Mouse (Mus musculus) midbrain, embryonic 10.5 days (tissue): ENCODE measurements around the gene Lime1. TPM values are rescaled to one million over a fixed set of nuclear protein-coding genes. Genes with fewer than 3 reads are reported as not detected.

Experiments
- DNase-seq: peaks from one replicate; pipeline ENCODE4 v3.0.0-alpha.2; 2017; ENCODE audit warnings: low spot score
- H3K27ac ChIP-seq: fragments of 300-500 bp; sonication (generic); replicated peaks from 2 replicates; pipeline ENCODE4 v1.5.1; 2016; ENCODE audit warnings: mild to moderate bottlenecking
- H3K27me3 ChIP-seq: fragments of 300-500 bp; sonication (generic); 2 replicates; pipeline ENCODE4 v1.6.1; 2016; ENCODE audit warnings: low read depth, mild to moderate bottlenecking; ENCODE audit not compliant: poor library complexity, severe bottlenecking
- H3K36me3 ChIP-seq: fragments of 300-500 bp; sonication (generic); 2 replicates; pipeline ENCODE4 v1.6.1; 2016; ENCODE audit warnings: mild to moderate bottlenecking, moderate library complexity
- H3K4me1 ChIP-seq: fragments of 300-500 bp; sonication (generic); 2 replicates; pipeline ENCODE4 v1.6.1; 2016
- H3K4me3 ChIP-seq: fragments of 300-500 bp; sonication (generic); 2 replicates; pipeline ENCODE4 v1.5.1; 2016; ENCODE audit warnings: mild to moderate bottlenecking, moderate library complexity
- H3K9me3 ChIP-seq: fragments of 300-500 bp; sonication (generic); replicated peaks from 2 replicates; pipeline ENCODE4 v1.6.1; 2016; ENCODE audit warnings: mild to moderate bottlenecking
- WGBS: fragments of 180-500 bp; shearing (Covaris S2); methylation state at CpG from one replicate; pipeline ENCODE4 v1.1.7; 2016; 5-methylcytosine and 5-hydroxymethylcytosine counted together
- polyA plus RNA-seq: library from polyadenylated mRNA; unstranded; fragments of >200 nt; fragmentation: Nextera tagmentation; extraction: Ambion mirVana; gene quantifications from 2 replicates; pipeline ENCODE4 v1.2.1, GENCODE M21; 2016

Gene Lime1
- polyA plus RNA-seq, 1 experiment from 2014 or later, result 26.0 TPM

GRCm38 (mm10) chr2:181397207-181397761, 17.4 kb downstream of the Lime1 start:
- H3K9me3 ChIP-seq, result no peaks in the 10 kb centered on the region
- no peak overlapping the region for H3K27ac ChIP-seq
- no peaks in the 10 kb centered on the region for H3K27me3 ChIP-seq
- H3K4me1 ChIP-seq, result peaks cover 6% of the 10 kb centered on the region; the same call in 1 of the 2 replicates
- no peak overlapping the region for H3K4me3 ChIP-seq
- peaks cover 17% of the 10 kb centered on the region for H3K36me3 ChIP-seq
- WGBS, result 87% methylated on average over 5 of the region's 5 CpGs
- DNase-seq, result no peak

- WGBS, result 28% methylated on average over 1 of the region's 1 CpGs
- H3K27ac ChIP-seq, result no peak overlapping the region
- DNase-seq, result no peak
Measured at GRCm38 (mm10) chr2:181401497-181401896, 21.6 kb downstream of the Lime1 start.

DNA sequence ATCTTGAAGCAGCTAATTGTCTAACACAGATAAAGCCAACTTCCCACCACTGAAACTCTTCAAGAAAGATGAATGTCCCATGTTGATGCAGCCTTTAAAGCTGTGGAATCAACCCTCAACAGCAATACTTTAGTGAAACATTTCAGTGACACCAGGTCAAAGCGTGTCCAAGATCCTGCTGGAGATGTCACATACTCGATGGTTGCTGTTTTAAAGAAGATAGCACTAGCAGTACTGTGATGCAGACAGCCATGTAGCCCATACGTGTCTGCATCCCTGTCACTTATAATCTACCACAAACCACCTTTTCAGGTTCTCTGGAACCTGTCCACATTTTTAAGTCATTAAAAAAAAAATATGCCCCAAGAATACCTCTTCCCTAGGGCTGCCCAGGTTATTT, 23.8 kb downstream of the Lime1 start:
- Histone ChIP-seq H3K4me3 (no peak overlapping the region), H3K27ac (no peak overlapping the region), H3K9me3 (no peaks in the 10 kb centered on the region), H3K27me3 (no peaks in the 10 kb centered on the region), H3K36me3 (peaks cover 19% of the 10 kb centered on the region), H3K4me1 (peaks cover 6% of the 10 kb centered on the region; the same call in 1 of the 2 replicates)
- DNase-seq, result no peak
- WGBS, result 90% methylated on average over 3 of the region's 3 CpGs

More at GRCm38 (mm10) chr2:181401497-181401896, 21.6 kb downstream of the Lime1 start:
- H3K27me3 ChIP-seq, result no peaks in the 10 kb centered on the region
- H3K36me3 ChIP-seq, result peaks cover 9% of the 10 kb centered on the region
- H3K4me1 ChIP-seq, result peaks cover 6% of the 10 kb centered on the region; the same call in 1 of the 2 replicates
- no peaks in the 10 kb centered on the region for H3K9me3 ChIP-seq
- H3K4me3 ChIP-seq, result no peak overlapping the region

DNA sequence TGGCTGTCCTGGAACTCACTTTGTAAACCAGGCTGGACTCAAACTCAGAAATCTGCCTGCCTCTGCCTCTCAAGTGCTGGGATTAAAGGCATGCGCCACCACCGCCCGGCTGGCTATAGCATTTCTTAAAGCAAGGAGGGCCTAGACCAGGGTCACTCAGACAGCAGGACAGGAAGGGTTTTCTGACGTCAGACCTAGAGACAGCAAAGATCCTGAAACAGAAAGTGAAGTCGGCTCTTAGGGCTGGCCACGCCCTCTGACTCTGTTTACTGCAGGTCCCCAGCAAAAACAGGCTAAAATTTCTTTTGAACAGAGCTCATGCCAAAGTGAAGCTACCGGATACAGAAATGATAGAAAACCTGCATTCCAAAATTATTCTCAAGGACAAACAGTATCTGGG, 29.8 kb downstream of the Lime1 start:
- no peaks in the 10 kb centered on the region for H3K27me3 ChIP-seq
- H3K9me3 ChIP-seq, result no peaks in the 10 kb centered on the region
- H3K36me3 ChIP-seq, result peaks cover 21% of the 10 kb centered on the region
- WGBS, result 88% methylated on average over 7 of the region's 7 CpGs
- H3K4me1 ChIP-seq, result peaks cover 6% of the 10 kb centered on the region
- no peak for DNase-seq
- H3K27ac ChIP-seq, result no peak overlapping the region
- H3K4me3 ChIP-seq, result no peak overlapping the region

GRCm38 (mm10) chr2:181410760-181411473, 31.0 kb downstream of the Lime1 start:
- peaks cover 17% of the 10 kb centered on the region for H3K36me3 ChIP-seq
- peak; percentile 65 for DNase-seq
- H3K27me3 ChIP-seq, result no peaks in the 10 kb centered on the region
- 47% methylated on average over 4 of the region's 4 CpGs for WGBS
- H3K4me1 ChIP-seq, result peaks cover 6% of the 10 kb centered on the region
- no peak overlapping the region for H3K4me3 ChIP-seq
- H3K9me3 ChIP-seq, result no peaks in the 10 kb centered on the region
- peak overlapping the region; percentile 69 for H3K27ac ChIP-seq

- 74% methylated on average over 2 of the region's 2 CpGs for WGBS
- Histone ChIP-seq H3K4me3 (no peak overlapping the region), H3K36me3 (peaks cover 5% of the 10 kb centered on the region), H3K4me1 (peaks cover 6% of the 10 kb centered on the region), H3K27me3 (no peaks in the 10 kb centered on the region), H3K9me3 (no peaks in the 10 kb centered on the region), H3K27ac (no peak overlapping the region)
- DNase-seq, result no peak
Measured at GRCm38 (mm10) chr2:181413141-181413540, 33.3 kb downstream of the Lime1 start.

DNA sequence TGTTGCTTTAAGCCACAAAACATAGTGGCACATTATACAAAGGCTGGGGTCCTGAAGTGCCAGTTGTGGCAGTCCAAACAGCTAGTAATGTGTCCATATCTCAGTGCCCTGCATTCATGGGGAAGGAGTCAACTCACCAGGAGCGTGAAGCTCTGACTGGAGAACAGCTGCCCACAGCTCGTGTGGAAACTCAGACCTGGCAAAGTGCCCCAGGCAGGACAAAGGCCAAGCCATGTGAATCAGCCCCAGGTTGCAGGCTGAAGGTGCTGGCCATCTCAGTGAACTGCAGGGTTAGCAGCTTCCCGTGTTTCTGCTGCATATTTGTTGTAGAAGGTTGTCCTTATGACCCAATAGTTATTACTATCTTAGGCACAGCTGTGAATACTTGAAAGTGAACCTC, 36.1 kb downstream of the Lime1 start:
- WGBS, result 79% methylated on average over 3 of the region's 3 CpGs
- H3K9me3 ChIP-seq, result no peaks in the 10 kb centered on the region
- no peak overlapping the region for H3K4me3 ChIP-seq
- H3K36me3 ChIP-seq, result peaks cover 5% of the 10 kb centered on the region; the same call in 1 of the 2 replicates
- H3K27me3 ChIP-seq, result no peaks in the 10 kb centered on the region
- no peak overlapping the region for H3K27ac ChIP-seq
- DNase-seq, result no peak
- peaks cover 2% of the 10 kb centered on the region for H3K4me1 ChIP-seq

DNA sequence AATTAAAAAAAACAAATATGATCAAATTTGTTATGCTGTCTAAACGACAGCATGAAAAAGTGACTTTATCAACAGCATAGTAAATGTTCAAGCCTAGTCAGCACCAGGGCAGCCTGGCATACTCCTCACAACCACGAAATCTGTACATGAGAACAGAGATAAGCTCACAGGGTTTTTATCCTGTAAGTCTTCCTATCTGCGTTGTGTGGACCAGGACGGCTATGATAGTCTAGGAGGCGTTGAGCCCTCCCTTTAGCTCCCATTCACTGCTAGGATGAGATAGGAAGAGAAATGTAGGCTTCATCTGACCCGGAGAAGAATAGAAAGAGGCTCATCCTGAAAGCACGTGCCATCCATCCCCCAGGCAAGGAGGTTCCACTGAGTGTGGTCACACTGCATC, 39.5 kb downstream of the Lime1 start:
- Histone ChIP-seq H3K4me1 (no peaks in the 10 kb centered on the region), H3K27ac (no peak overlapping the region), H3K9me3 (no peaks in the 10 kb centered on the region), H3K4me3 (no peak overlapping the region), H3K36me3 (peaks cover 26% of the 10 kb centered on the region), H3K27me3 (no peaks in the 10 kb centered on the region)
- WGBS, result 87% methylated on average over 7 of the region's 7 CpGs
- DNase-seq, result no peak

DNA sequence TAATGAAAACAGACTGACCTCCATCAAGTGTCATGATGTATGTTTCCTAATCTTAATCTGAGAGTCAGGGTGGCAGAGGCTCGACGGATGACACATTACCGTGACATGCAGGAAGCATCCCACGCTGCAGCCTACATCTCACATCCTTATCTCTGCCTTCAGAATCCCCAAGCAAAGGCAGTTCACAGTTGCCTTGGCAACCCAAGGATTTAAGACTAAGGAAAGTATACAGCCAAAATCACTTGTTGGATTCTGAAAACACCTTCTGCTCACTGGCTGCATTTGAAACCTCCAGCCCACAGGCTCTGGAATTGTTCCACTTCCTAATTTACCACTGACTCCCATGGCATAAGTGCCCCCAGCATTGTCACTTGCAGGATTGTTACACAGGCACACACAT, 40.5 kb downstream of the Lime1 start:
- H3K36me3 ChIP-seq, result peaks cover 28% of the 10 kb centered on the region
- no peak overlapping the region for H3K4me3 ChIP-seq
- H3K27me3 ChIP-seq, result no peaks in the 10 kb centered on the region
- H3K4me1 ChIP-seq, result no peaks in the 10 kb centered on the region
- no peaks in the 10 kb centered on the region for H3K9me3 ChIP-seq
- 87% methylated on average over 4 of the region's 4 CpGs for WGBS
- no peak for DNase-seq
- H3K27ac ChIP-seq, result no peak overlapping the region

DNA sequence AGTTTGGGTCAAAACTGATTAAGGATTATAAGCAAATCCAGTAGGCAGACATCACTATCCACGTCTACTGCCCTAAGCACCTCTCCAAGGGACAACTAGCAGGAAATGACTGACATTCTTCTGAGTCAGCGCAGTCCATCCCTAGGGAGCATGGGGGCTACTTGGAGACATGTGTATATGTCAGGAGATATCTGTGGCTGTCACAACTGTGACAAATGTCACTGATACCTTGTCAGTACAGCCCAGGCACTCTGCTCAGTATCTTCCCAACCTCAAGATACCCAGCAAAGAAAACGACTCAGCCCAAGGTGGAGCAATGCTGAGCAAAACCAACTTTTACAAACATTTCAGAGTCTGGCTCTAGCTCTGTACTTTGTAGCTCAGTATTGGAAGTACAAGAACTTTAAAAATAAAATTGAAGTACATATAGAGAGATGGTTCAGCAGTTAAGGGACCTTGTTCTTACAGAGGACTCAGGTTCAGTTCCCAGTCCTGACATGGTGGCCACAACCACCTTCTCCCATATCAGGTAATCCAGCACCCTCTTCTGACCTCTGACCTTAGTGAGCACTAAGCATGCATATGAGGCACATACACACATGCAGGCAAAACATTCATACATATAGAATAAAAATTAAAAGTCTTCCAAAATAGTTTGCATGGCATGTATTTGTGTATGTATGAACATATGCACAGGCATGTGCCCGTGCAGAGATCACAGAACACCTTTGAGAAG, 41.2 kb downstream of the Lime1 start:
- no peaks in the 10 kb centered on the region for H3K4me1 ChIP-seq
- peaks cover 28% of the 10 kb centered on the region for H3K36me3 ChIP-seq
- no peaks in the 10 kb centered on the region for H3K27me3 ChIP-seq
- WGBS, result 79% methylated on average over 4 of the region's 4 CpGs
- H3K4me3 ChIP-seq, result no peak overlapping the region
- H3K27ac ChIP-seq, result no peak overlapping the region
- DNase-seq, result no peak
- no peaks in the 10 kb centered on the region for H3K9me3 ChIP-seq

DNA sequence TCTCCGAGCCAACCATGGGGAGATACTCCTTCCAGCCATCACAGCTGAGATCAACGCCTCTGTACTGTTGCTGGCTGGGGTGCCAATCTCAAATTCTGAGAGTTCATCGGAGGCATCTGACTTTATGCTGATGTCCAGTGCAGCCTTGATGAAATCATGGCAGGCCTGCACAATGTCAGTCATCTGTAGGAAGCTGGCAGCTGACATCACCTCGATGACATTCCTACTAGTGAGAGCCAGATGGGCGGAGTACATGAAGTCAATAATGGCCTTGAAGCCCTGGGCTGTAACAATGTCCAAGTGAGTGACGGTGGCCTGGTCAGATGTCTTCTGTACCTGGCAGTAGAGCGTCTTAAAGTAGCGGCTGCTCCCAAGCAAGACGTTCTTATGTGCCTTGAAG, 44.0 kb downstream of the Lime1 start:
- Histone ChIP-seq H3K9me3 (no peaks in the 10 kb centered on the region), H3K27me3 (no peaks in the 10 kb centered on the region), H3K27ac (no peak overlapping the region), H3K36me3 (peaks cover 28% of the 10 kb centered on the region), H3K4me1 (no peaks in the 10 kb centered on the region), H3K4me3 (no peak overlapping the region)
- WGBS, result 93% methylated on average over 9 of the region's 9 CpGs
- DNase-seq, result no peak
